Mouse (Mus musculus) cerebellum, postnatal 25 days (tissue): ENCODE data around the gene Rc3h1.
A peak's percentile ranks its signal among the peaks of the same experiment; 100 is the strongest.
"Not testable (repeated sequence)": the region's sequence is repeated elsewhere in the genome, so short reads cannot be mapped to it uniquely, and the experiment has no call there.

Source experiments
- DNase-seq, 2 experiments: peaks; one replicate each; pipeline ENCODE4 v3.0.0; 2021; ENCODE audit warnings: mixed read lengths in 2 of 2

The Rc3h1 gene

DNA sequence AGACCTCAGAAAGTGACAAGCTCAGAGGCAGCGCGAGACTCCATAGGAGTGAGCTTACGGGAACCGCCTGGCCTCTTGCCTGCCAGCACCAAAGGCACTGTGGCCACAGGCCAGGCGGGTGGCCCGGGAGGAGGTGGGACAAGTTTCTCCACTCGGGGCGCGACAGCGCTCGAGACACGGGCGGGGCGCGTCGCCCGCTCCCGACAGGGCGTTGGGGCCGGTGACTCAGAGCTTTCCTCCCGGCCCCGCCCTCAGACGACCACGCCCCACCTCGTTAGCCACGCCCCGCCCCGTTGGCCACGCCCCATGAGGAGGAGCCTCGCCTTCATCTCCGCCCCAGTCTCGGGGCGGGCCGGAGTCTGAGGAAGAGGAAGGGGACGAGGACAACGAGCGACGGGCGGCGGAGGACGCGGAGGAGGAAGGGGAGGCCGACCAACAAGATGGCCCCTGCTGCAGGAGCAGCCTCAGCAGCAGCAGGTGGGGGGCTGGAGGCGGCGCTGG, at the start of gene Rc3h1:
TSS of gene Rc3h1 (plus strand) at position 362 of the 501 bp plus-strand sequence.
- peak; percentile 100 for DNase-seq

GRCm38 (mm10) chr1:160858132-160858531, 48.1 kb upstream of the Rc3h1 start:
- DNase-seq, result no peak

DNA sequence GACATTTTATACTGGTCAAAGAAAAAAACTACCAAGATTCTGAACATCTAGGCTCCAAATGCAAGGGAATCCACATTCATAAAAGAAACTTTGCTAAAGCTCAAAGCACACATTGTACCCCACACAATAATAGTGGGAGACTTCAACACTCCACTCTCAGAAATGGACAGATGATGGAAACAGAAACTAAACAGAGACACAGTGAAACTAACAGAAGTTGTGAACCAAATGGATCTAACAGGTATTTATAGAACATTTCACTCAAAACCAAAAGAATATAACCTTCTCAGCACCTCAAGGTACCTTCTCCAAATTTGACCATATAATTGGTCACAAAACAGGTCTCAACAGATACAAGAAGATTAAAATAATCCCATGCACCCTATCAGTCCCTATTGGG, 46.3 kb upstream of the Rc3h1 start:
- DNase-seq, result not testable (repeated sequence)

GRCm38 (mm10) chr1:160861142-160861541, 45.1 kb upstream of the Rc3h1 start:
- no peak for DNase-seq

DNA sequence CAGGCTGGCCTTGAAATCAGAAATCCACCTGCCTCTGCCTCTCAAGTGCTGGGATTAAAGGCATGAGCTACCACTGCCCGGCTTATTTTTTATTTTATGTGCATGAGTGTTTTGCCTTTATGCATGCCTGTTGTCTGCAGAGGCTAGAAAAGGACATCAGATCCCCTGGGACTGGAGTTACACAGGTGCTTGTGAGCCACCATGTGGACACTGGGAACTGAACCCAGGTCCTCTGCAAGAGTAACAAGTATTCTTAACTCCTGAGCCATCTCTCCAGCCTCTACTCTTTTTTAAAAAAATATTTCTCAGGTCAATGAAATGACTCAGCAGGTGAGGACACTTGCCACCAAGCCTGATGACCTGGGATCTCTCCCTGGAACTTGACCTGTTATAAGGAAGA, 44.6 kb upstream of the Rc3h1 start:
- DNase-seq, result no peak

DNA sequence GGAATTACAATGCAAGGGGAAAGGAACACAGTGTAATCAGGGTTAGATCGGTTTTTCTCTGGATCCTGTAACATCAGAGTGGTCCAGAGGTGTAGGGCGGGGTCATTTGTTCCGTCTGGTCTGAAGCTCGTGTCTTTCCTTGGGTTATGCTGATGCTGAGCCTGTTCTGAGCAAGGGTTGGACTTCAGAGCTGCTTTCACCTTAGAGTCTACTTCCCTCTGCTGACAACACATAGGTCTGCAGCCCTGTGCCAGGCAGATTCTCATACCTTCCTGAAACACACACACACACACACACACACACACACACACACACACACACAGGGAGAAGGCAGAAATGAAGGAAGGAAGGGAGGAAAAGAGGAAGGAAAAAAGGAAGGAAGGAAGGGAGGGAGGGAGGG, 43.2 kb upstream of the Rc3h1 start:
- peak; percentile 53 to 69 for DNase-seq

DNA sequence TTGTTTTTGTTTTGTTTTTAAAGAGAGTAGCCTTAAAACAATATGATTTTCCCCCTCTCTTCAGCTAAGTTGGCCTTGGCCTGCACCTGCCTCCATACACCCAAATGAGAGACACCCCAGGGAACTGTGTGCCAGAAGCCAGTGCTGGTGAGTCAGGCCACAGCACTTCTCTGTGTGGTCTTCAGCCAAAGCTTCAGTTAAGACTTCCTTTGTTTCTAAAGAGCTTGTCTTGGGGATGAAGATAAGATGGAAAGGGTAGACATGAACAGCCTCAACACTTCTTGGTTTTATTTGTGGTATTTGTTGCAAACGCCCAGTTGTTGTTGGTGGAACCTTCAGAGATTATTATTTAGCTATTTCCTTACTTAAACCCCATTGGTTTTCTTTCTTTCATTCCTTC, 31.5 kb upstream of the Rc3h1 start:
- DNase-seq, result no peak

GRCm38 (mm10) chr1:160876968-160877367, 29.2 kb upstream of the Rc3h1 start:
- DNase-seq, result no peak

DNA sequence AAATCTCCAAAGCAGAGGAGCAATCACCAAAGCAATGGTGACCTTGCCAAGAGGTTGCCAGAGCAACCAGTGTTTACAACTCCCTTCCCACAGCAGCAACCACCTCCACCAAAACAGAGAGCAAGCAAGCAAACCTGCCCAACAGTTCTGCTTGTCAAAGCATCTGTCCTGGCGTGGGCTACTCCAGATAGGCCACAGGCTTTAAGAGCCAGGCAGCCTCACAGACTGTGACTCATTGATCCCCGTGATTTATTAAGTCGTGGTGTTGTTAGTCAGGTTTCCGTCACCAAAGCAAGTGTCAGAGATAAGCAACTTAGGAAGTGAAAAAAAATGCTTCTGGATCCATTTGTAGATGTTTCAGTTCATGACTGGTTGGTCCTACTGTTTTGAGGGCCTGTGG, 27.7 kb upstream of the Rc3h1 start:
- no peak for DNase-seq

DNA sequence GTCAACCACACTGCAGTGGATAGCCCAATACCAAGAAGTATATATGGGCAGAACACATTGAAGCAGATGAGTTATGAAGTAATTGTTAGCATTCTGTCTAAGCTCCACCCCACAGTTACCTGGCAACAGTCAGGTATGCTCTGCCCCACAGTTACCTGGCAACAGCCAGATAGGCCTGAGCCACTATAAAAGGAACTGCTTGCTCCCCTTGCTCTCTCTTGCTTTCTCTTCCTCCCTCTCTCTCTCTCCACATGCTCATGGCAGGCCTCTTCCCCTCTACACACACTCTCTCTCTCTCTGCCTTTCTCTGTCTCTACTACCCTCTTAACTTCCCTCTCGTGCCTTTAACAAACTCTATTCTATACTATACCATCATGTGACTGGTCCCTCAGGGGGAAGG, 24.8 kb upstream of the Rc3h1 start:
- DNase-seq, result not testable (repeated sequence)

DNA sequence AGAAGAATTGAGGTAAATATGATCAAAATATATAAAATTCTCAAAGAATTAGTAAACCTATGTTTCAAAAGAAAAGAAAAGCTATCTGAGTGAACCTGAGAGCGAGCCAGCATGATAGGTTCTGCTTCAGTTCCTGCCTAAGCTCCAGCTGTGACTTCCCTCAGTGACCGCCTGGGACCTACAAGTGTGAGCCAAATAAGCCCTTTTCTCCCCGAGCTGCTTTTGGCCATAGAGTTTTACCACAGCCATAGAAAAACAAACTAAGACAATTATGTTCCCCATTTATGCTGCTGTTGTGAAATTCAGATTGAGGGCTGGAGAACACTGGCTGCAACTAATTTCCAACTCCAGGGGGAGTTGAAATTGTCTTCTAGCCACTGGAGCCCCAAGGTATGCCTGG, 24.2 kb upstream of the Rc3h1 start:
- DNase-seq, result no peak

DNA sequence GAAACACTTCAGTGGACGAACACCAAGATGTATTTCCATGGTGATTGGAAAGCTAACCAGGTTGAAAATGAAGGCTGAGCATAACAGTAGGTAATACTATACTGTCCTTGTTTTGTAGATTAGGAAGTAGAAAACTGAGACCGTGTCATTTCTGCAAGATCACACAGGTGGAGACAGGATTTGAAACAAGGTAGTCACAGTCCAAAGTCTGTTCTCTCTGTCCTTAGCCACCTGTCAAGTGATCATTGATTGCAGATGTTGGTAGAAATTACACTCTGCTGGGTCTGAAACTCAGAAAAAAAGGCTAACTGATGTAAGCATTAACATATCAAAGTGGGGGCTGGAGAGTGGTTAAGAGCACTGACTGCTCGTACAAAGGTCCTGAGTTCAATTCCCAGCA, 21.9 kb upstream of the Rc3h1 start:
- no peak for DNase-seq

DNA sequence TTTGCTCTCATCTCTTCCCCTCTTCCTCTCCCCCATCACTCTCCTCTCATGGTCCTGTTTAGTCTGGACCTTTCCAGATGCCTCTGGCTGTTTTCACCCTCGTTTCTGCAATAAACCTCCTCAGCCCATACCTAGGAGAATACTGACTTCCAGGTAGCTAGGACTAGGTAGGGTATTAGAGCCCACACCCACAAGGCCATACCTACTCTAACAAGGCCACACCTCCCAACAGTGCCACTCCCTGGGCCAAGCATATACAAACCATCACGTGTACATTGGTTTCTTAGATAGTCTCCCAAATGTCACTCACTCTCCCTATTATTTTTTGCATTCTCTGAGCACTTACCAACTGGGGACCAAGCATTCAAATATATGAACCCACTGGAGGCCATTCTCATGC, 21.2 kb upstream of the Rc3h1 start:
- DNase-seq, result no peak

- DNase-seq, result no peak
These were observed 6.5 kb upstream of the Rc3h1 start for GRCm38 (mm10) chr1:160899701-160900100.

- DNase-seq, result no peak
These were observed 2.2 kb upstream of the Rc3h1 start for GRCm38 (mm10) chr1:160904047-160904446.

DNA sequence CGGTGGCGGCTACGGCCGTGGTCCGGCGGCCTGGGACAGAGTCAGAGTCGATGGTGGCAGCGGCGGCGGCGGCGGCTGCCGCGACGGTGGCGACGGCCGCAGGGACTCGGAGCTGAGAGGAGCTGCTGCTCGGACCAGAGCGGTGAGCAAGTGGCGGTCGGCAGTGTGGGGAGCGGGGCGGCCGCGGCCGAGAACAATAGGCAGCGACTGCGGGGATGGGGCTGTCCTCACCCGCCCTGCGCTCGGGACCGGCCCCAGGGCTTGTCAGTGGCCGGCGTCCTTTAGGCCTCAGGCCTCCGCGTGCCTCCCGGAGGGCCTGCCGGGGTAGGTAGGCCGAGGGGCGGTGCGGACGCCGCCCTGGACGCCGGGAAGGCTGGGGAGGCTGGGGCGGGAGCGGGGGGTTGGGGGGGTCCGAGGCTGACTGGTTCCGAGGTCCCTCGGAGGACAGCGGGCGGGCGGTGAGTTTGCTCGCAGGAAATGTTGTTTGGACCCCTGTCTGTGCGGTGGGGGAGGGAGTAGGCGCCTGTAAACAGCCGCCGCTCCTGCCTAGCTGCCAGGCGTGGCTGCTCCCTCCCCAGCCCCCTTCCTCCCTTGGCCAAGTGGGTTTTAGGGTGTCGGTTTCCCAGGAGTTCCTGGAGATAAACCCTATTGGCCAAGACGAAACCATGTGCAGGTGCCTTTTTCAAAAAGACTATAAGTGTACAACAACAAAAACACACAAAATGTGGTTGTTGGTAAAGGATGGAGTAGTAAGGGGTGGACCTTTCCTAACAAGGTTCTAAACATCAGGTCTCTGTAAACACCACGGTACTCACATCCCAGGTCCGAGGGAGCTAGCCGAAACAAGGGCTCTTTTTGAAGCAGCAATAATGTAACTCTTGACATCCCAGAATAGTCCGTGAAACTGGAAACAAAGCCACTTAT, 602 bp downstream of the Rc3h1 start:
- no peak for DNase-seq

- no peak for DNase-seq
These were observed 4.0 kb downstream of the Rc3h1 start for GRCm38 (mm10) chr1:160910176-160910575.

DNA sequence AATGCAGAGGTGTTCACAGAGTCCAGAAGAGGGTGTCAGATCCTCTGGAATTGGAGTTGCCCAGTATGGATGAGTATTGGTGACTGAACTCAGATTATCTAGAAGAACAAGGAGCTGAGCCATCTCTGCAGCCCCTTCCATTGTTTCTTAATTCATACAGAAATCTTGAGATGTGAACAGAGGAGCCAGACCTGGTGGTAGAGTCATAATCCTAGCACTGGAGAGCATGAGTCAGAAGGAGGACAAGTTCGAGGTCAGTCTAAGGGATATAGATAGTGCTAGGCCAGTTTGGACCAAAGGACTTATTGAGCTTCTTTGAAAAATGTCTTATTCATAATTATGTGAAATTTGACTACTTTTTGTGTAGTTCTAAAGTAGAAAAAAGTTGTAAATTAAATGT, 4.6 kb downstream of the Rc3h1 start:
- no peak for DNase-seq

GRCm38 (mm10) chr1:160919383-160919782, 13.2 kb downstream of the Rc3h1 start:
- DNase-seq, result no peak

- no peak for DNase-seq
These were observed 15.7 kb downstream of the Rc3h1 start for GRCm38 (mm10) chr1:160921938-160922337.

DNA sequence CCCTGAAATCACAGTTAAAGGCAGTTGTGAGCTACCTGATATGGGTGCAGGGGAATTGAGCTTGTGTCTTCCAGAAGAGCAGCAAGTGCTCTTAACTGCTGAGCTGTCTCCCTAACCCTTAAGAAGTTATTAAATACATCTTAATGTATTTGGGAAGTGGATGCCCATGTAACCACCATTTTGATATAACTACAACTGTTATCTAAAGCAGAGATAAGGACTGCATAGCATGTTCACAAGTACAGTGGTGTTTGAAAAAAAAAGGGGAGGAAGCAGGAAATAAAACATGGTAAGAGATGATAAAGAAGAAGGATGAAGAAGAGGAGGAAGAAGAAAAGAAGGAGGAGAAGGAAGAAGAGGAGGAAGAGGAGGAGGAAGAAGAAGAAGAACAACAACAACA, 25.1 kb downstream of the Rc3h1 start:
- no peak for DNase-seq

- DNase-seq, result peak in 1 of 2 experiments; percentile 26
These were observed 27.8 kb downstream of the Rc3h1 start for GRCm38 (mm10) chr1:160933896-160934482.

GRCm38 (mm10) chr1:160935551-160935950, 29.3 kb downstream of the Rc3h1 start:
- no peak for DNase-seq

- no peak for DNase-seq
These were observed 57.0 kb downstream of the Rc3h1 start for GRCm38 (mm10) chr1:160963199-160963598.
